Mouse (Mus musculus) hematopoietic stem cell, adult 5-6 weeks (primary cell): ENCODE data around the gene Cnfn. TPM values are rescaled to one million over a fixed set of nuclear protein-coding genes. Genes with fewer than 3 reads are reported as not detected.
"Not testable (repeated sequence)": the region's sequence is repeated elsewhere in the genome, so short reads cannot be mapped to it uniquely, and the experiment has no call there.

Source experiments
- ATAC-seq, 2 experiments: fragments of 125-278 bp in 1 of 2; replicated peaks in 1 of 2; 2 replicates each; pipeline ENCODE4 v1.8.0; 2016 to 2017; ENCODE audit warnings: inconsistent platforms in 2 of 2, mild to moderate bottlenecking in 2 of 2, moderate number of reproducible peaks in 2 of 2, low read depth in 1 of 2, moderate TSS enrichment in 1 of 2; ENCODE audit not compliant: low FRiP score in 2 of 2, poor library complexity in 2 of 2, severe bottlenecking in 2 of 2, insufficient read depth in 1 of 2, low TSS enrichment in 1 of 2
- total RNA-seq: library from RNA; stranded (forward); fragments of 172-1452, 232-1000 nt; gene quantifications from 2 replicates; pipeline ENCODE4 v1.2.3, GENCODE M21; 2017

Gene Cnfn
- not detected in 2 replicates for total RNA-seq

DNA sequence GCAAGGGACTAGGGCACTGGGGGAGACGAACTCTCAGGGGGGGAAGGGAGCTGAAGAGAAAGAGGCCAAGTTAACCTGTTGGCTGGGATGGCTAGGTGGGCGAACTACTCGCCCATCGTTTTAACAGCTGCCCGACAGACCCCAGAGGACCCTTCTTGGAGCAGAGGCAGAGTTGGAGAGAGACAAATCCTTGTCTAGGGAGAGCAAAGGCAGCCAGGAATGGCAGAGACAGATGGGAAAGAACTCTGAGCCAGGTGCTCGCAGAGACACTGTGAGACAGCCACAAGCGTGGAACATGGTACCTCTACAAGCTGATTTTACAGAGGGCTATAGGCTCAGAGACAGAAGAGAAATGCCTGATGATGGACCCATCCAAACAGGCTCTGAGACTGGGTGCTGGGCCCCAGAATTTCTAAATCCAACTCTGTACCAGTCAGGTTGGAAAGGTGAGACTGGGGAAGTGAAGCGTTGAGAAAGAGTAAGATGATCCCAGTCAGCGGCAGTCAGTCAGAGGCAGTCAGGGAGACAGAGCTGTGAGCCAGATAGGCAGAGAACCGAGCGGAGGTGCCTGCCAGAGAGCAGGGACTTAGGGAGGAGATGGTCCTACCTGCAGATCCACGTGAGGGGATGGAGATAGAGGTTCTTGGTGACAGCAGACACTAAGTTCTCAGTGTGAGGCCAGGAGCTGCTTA is at the start of gene Cnfn:
Cnfn (minus strand) TSS at position 667 of the 692 bp plus-strand sequence.
- ATAC-seq, result no peak

GRCm38 (mm10) chr7:25417597-25417996 is 48.1 kb upstream of the Cnfn start:
- ATAC-seq, result 0 out of 4 replicates have a peak, but pooled peaks of 1 of the 2 experiments have one; percentile 29

DNA sequence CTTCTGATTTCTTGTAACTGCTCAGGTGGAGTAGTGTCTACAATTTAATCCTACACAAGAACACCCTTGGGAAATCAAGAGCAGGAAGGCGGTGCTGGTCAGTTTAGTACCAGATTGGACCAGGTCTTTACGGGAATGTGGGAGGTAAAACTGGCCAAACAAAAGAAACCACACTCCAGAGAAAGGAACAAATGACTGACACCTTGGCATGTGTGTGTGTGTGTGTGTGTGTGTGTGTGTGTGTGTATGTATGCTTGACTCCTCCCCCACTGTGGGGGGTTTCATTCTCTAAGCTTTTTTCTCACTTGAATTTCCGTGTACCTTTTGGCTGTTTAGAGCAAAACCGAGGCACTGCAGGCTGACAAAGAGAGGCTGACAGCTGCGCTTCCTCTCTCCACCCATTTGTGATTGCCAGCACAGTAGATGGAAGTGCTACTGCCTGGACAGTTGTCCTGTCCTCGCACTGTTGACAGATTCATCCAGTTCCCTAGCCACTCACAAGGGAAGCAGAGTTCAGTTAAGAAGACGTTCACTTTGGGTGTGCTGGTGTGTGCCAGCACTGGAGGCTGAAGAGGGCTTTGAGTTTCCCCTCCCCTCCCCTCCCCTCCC is 43.4 kb upstream of the Cnfn start, which contains the start of gene Cxcl17:
Cxcl17 (minus strand) TSS at position 54 of the 609 bp plus-strand sequence.
- ATAC-seq, result no peak

GRCm38 (mm10) chr7:25411861-25412260 is 42.3 kb upstream of the Cnfn start:
- no peak for ATAC-seq

DNA sequence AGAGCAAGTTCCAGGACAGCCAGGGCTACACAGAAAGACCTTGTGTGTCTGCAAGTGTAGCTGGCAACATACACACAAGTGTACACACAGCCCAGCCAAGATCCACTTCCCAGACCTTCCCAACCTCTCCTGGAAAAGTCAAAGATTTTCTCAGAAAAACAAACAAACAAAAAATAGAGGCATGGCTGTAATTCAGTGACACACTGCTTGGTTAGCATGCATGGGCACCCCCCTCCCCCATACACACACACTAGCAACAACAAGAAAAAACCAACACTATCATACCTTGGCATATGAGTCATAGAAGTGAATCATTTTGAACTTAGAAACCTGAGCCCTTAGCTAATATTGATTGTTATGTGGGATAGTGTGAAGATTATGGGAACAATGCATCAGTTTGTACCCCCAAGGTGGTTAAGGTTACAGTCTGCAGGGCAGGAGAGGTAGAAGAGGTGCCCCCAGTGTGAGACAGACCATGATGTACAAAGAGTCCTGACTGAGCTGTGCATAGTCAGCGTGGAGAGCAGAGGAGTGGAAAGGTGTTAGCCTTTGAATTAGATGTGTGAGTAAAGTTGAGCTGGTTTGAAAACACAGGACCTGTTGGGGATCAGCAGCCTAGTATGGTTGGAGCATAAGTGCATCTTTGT is 41.6 kb upstream of the Cnfn start:
- no peak for ATAC-seq

DNA sequence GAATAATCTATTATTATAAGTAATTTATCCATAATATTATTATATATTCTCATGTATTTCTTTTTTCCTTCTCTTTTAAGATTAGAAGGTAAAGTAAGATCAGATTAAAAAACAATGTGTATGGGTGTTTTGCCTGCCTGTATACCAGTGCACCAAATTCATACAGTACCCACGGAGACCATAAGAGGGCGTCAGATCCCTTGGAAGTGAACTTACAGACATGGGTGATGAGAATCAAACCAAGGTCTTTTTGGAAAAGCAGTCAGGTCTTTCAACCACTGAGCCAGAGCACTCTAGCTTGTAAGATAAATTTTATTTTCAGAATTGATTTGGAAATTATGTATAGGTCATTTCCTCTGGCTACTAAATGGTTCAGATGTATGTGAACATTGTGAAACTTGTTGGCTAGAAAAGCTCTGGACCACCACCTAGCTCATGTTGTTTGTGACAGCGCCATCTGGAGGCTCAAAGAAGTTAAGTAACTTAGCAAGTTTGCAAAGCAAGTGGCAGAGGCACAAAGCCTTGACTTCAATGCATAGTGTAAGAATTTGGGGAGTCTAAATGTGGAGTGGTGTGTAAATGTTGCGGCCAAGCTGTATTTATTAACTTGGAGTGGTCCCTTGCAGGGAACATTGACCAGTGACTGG is 39.7 kb upstream of the Cnfn start:
- ATAC-seq, result peak; percentile 56 to 68

DNA sequence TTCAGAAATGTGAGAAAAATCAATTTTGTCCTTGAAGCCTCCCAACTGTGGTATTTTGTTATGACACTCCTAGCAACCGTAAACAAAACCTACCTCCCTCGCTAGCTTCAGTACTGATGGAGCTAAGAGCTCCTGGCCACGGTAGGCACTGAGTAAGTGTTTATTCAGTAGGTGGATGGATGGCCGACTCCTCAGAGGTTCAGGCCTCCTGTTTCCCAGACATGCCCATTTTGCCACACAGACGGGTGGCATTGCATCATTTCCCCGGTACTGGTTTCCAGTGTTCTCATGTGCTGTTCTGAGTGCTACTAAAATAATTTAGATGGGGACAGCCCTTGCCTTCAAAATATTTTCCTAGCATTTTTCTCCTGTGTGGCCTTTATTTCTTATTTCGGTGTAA is 36.9 kb upstream of the Cnfn start:
- ATAC-seq, result no peak

DNA sequence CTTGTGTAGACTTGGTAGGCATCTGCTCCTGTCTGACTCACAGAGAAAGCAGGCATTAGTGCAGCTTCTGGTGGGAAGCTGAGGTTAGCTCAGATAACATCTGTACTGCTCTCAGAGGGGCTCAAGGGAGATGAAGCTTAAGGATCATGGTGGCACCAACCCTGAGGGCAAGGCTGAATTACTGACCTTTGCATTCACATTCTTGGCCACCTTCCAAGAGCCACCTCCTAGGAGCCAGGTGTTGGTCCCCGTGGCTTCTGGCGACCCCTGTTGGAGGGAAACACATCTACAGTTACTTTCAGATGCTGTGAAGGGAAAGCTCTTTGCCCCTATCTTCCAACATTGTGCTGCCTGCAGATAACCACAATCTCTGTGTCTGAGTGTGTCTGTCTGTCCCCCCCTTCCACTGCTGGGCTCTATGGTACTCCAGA is 33.2 kb upstream of the Cnfn start:
- ATAC-seq, result peak; percentile 71 to 81

- no peak for ATAC-seq
Measured at GRCm38 (mm10) chr7:25401986-25402385, 32.5 kb upstream of the Cnfn start.

DNA sequence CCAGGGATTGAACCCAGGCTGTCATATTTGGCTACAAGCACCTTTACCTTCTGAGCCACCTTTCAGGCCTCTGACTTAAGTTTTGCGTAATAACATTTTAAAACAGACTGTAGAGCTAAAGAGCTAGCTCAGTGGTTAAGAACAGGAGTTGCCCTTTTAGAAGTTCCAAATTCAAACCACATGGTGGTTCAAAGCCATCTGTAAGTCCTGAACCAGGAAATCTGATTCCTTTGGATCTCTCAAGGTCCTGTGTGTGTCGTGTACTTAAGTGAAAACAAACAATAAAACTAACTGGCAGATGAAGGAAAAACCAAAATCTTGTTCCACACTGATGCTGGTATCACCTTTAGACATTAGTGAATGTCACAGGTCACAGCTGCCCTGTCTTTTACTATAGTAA is 32.0 kb upstream of the Cnfn start:
- no peak for ATAC-seq

DNA sequence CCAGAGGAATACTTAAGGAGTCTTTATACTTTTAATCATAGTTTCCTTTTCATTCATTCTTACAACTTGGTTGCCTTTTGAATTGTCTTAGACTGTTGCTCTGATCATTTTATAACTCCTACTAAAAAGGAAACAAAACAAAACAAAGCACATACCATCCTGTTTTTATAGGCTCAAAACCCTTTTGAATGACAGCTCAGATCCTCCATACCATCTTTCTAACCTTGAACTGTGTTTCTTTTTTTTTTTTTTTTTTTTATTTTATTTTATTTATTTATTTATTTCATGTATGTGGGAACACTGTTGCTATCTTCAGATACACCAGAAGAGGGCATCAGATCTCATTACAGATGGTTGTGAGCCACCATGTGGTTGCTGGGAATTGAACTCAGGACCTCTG is 29.5 kb upstream of the Cnfn start:
- not testable (repeated sequence) for ATAC-seq

DNA sequence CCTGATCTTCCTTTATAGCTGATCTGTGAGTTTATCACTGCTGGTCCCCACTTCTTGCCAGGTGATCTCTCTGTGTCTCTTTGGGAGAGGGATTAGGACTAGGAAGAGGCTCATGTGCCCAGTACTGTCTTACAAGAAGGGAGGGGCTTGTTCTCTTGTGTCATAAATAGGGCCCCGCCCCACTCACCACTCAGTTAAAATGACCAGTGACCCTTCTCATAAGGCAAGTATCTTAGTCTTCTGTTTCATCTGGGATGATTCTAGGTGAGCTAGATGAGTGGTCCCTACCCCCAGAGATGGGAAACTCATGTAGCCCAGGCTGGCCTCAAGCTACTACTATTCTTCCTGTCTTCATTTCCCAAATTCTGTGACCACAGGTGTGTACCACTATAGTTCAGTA is 29.1 kb upstream of the Cnfn start, which contains the start of gene Lipe:
Lipe (minus strand) TSS at position 101 of the 400 bp plus-strand sequence.
- ATAC-seq, result no peak

DNA sequence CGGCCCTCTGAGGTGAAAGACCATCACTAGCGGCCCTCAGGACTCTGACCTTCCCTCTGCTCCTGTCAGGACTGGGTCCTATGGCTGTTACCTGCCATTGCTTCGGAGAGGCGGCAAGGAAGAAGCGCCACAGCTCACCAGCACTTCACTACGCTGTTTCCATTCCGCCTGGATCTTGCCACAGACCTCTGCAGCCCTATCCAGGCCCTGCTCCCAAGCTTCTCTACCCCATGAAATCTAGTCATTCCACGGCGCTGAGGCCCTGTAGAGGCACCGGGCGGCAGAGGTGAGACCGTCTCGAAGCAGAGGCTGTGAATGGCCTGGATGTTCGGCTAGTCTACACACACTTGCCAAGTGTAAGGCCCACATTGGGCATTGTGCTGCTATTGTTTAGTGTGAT is 27.1 kb upstream of the Cnfn start:
- ATAC-seq, result no peak

DNA sequence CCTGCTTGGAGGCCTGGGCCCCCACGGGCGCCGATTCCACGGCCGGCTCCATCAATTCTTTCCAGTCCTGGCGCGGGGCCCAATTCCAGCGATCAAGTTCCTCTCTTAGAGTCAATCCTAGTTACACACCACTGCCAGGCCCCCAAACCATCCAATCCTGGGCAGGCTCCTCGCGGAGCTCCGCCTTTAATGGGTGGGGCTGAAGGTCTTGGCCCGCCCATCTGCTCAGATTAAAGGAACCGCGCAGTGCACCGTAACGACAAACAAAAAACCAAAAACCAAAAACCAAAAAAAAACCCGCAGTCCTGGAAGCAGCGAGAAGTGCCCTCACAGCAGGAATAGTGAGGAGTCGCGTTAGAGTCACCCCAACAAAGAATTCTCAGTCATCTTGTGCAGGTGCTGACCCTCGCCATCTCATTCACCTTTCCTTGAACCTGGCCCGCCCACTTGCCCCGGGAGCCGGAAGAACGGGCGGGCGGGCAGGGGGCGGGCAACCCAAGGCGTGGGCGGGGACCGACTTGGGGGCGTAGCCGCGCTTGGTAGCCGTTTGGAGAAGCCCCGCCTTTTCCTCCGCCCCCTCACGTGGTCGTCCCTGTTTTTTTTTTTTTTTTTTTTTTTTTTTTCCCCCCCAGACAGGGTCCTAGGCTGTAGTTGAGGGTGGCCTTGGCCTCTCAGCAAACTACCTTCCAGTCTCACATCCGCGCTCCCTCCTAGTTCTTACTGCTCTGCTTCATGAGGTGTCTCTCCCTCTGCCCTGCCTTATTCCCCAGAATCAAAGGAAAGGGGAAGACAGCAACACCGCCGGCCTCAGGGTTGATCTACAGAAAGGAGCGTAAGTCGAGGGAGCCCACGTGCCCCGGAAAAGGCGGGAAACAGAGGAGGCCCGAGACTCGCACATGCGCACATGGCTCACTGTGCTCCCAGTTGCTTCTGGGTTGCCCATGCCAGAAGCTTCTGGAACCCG is 26.3 kb upstream of the Cnfn start:
- ATAC-seq, result peak; percentile 91 to 93

- ATAC-seq, result peak; percentile 29 to 54
Measured at GRCm38 (mm10) chr7:25395186-25395557, 25.6 kb upstream of the Cnfn start.

DNA sequence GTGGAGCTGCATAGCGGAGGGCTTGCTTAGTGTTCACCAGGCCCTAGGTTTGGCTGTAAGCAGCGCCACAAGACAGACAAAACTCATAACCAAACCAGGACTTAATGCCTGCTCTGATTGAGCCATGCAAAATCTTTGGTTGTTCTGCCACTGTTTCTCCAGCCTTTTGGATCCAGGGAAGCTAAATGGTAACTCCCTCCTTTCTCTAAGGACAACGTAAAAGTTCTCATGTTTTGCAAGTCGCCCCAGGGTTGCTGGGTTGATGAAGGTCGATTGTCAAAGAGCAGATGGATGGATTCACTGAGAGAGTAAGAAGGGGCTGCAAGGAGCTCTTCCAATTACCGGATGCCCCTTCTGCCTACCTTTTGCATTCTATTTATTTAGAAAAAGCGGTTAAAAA is 25.2 kb upstream of the Cnfn start:
- ATAC-seq, result no peak
